Mouse (Mus musculus) lung, adult 2 months (tissue): ENCODE measurements around the gene Prss58. TPM values are rescaled to one million over a fixed set of nuclear protein-coding genes. Genes with fewer than 3 reads are reported as not detected.

Source experiments
- DNase-seq: peaks from one replicate; pipeline ENCODE4 v3.0.0; 2022
- H3K4me1 ChIP-seq: fragments of 200-500 bp; 2 replicates; pipeline ENCODE4 v1.6.1; 2011; ENCODE audit warnings: low read length; ENCODE audit not compliant: control insufficient read depth, insufficient read depth
- H3K4me3 ChIP-seq: fragments of 200-500 bp; replicated peaks from 2 replicates; pipeline ENCODE3; 2011; ENCODE audit warnings: low read depth, mild to moderate bottlenecking, control low read depth, low read length; ENCODE audit errors: extremely low read depth
- CTCF ChIP-seq: fragments of 200-500 bp; IDR thresholded peaks from 2 replicates; pipeline ENCODE4 v1.5.1; 2011; ENCODE audit warnings: mild to moderate bottlenecking, low read length, control low read depth; ENCODE audit not compliant: insufficient read depth
- POLR2A ChIP-seq: fragments of 200-500 bp; IDR thresholded peaks from 2 replicates; pipeline ENCODE4 v1.6.1; 2011; ENCODE audit warnings: low read depth, mild to moderate bottlenecking, control low read depth, low read length, borderline replicate concordance; ENCODE audit errors: extremely low read depth
- WGBS: fragments of 180-500 bp; shearing (Covaris S2); methylation state at CpG from one replicate; pipeline ENCODE4 v1.1.7; 2018; 5-methylcytosine and 5-hydroxymethylcytosine counted together
- polyA plus RNA-seq: library from polyadenylated mRNA; depleted of rRNA; stranded (reverse); fragments of >200 nt; gene quantifications from 2 replicates; pipeline ENCODE4 v1.2.3, GENCODE M21; 2012; rRNA removed

Gene Prss58
- not detected in 2 replicates for polyA plus RNA-seq

- DNase-seq = no peak
- Histone ChIP-seq H3K4me1 (no peaks in the 10 kb centered on the region), H3K4me3 (no peak within 1 kb of the TSS)
- no peak for TF ChIP-seq POLR2A
- no peak for TF ChIP-seq CTCF
Measured at GRCm38 (mm10) chr6:40900287-40900686, at the start of gene Prss58. Gene Prss58 (minus strand): TSS chr6:40900387.

DNA sequence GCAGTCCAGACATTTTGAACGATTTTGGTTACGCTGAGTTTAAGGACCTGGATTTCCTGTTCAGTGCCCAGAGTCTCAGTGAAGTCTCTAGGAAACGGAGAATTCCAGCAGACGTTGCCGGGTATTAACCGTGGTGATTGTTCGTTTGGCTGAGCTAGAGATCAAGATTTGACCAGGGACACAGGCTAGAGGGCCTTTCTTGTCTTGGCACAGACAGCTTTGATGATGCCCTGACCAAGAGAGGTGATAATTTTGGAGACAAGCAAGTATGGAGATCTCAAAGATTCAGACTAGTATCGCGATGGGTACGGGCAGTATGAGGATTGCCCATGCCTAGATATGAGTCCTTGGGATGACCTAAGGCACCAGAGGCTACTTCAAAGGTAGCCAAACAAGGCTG lies 40.3 kb upstream of the Prss58 start, which contains the start of gene 1700074P13Rik:
Gene 1700074P13Rik (minus strand): TSS at position 101 of the 400 bp plus-strand sequence.
- Histone ChIP-seq H3K4me3 (no peak within 1 kb of the TSS), H3K4me1 (no peaks in the 10 kb centered on the region)
- DNase-seq = no peak
- TF ChIP-seq POLR2A (no peak), CTCF (no peak)
- WGBS = 90% methylated on average over 10 of the region's 10 CpGs

GRCm38 (mm10) chr6:40919954-40920353 lies 19.8 kb upstream of the Prss58 start:
- TF ChIP-seq CTCF = no peak
- TF ChIP-seq POLR2A = no peak
- H3K4me3 ChIP-seq = no peak overlapping the region
- WGBS = 81% methylated on average over 4 of the region's 4 CpGs
- no peaks in the 10 kb centered on the region for H3K4me1 ChIP-seq
- DNase-seq = no peak

- no peak for TF ChIP-seq CTCF
- no peak for TF ChIP-seq POLR2A
- Histone ChIP-seq H3K4me3 (no peak overlapping the region), H3K4me1 (no peaks in the 10 kb centered on the region)
- WGBS = 62% methylated on average over 1 of the region's 1 CpGs
- no peak for DNase-seq
Measured at GRCm38 (mm10) chr6:40894716-40895115, 5.5 kb downstream of the Prss58 start.

- DNase-seq = peak; percentile 7
- 44% methylated on average over 7 of the region's 7 CpGs for WGBS
Measured at GRCm38 (mm10) chr6:40893577-40893976, 6.6 kb downstream of the Prss58 start.

GRCm38 (mm10) chr6:40891754-40892153 lies 8.4 kb downstream of the Prss58 start:
- Histone ChIP-seq H3K4me3 (no peak overlapping the region), H3K4me1 (no peaks in the 10 kb centered on the region)
- WGBS = 62% methylated on average over 4 of the region's 4 CpGs
- TF ChIP-seq POLR2A (no peak), CTCF (no peak)
- no peak for DNase-seq

More at GRCm38 (mm10) chr6:40893577-40893976, 6.6 kb downstream of the Prss58 start:
- no peaks in the 10 kb centered on the region for H3K4me1 ChIP-seq
- TF ChIP-seq POLR2A (no peak), CTCF (no peak)
- H3K4me3 ChIP-seq = no peak overlapping the region

DNA sequence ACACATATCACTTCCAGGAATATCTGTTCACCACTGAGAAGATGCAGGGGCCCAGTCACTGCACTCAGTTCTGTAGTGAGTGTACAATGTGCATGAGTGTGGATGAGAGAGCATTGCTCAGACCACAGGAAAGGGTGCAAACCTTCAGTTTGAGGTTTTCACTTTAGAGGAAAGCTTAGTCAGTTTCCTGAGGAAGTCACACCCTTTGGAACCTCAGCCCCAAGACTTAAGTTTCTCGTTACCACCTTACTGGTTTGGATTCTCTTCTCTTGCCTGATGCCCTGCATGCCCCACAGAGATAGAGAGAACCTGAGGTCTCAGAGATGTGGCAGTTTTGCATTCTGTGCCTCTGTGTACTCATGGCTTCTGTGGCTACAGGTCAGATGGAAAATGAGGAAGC lies 9.2 kb downstream of the Prss58 start:
- H3K4me1 ChIP-seq = no peaks in the 10 kb centered on the region
- no peak for TF ChIP-seq POLR2A
- TF ChIP-seq CTCF = no peak
- DNase-seq = no peak
- WGBS = 27% methylated on average over 1 of the region's 1 CpGs
- no peak overlapping the region for H3K4me3 ChIP-seq

- no peak for TF ChIP-seq POLR2A
- no peak for TF ChIP-seq CTCF
- no peaks in the 10 kb centered on the region for H3K4me1 ChIP-seq
- 93% methylated on average over 3 of the region's 3 CpGs for WGBS
- DNase-seq = no peak
- no peak within 1 kb of the TSS for H3K4me3 ChIP-seq
Measured at GRCm38 (mm10) chr6:40887394-40887793, 12.8 kb downstream of the Prss58 start, which contains the start of gene Moxd2. Gene Moxd2 (minus strand): TSS chr6:40887494.

- Histone ChIP-seq H3K4me1 (no peaks in the 10 kb centered on the region), H3K4me3 (no peak overlapping the region)
- no peak for DNase-seq
- TF ChIP-seq CTCF (no peak), POLR2A (no peak)
Measured at GRCm38 (mm10) chr6:40845283-40845682, 54.9 kb downstream of the Prss58 start.

Other genes starting within 250 kb of the Prss58 start
- not detected in 2 replicates for gene Moxd2, start 12.9 kb downstream of the Prss58 start, polyA plus RNA-seq
- not detected in 2 replicates for gene 1700074P13Rik, start 40.2 kb upstream of the Prss58 start, polyA plus RNA-seq
- gene Gm4744, start 51.5 kb upstream of the Prss58 start, polyA plus RNA-seq = not detected in 2 replicates
- gene 1810009J06Rik, start 64.4 kb upstream of the Prss58 start, polyA plus RNA-seq = not detected in 2 replicates
- gene Gm2663, start 99.1 kb upstream of the Prss58 start, polyA plus RNA-seq = not detected in 2 replicates
- 0.14 and 3.2 TPM in 2 replicates for gene 2210010C04Rik, start 135.1 kb upstream of the Prss58 start, polyA plus RNA-seq